Mouse (Mus musculus) embryonic stem cell, embryonic (primary cell): ENCODE measurements around the gene Vps11.

Experiments
- CTCF ChIA-PET, 4 experiments: fragments of 300-600 bp in 2 of 4; fragments of 350-600 bp in 2 of 4; sonication (Branson Sonifier 250); formaldehyde crosslinking; loops; one replicate each; lab custom pipeline; 2022; ENCODE audit warnings: inconsistent platforms in 2 of 4; lab: Charles Lee
- POLR2A ChIA-PET, 4 experiments: fragments of 300-600 bp in 2 of 4; fragments of 350-600 bp in 2 of 4; sonication (Branson Sonifier 250); formaldehyde crosslinking; loops; one replicate each; lab custom pipeline; 2022; ENCODE audit warnings: antibody characterized with exemption in 4 of 4, inconsistent platforms in 1 of 4; lab: Charles Lee

Gene Vps11

DNA sequence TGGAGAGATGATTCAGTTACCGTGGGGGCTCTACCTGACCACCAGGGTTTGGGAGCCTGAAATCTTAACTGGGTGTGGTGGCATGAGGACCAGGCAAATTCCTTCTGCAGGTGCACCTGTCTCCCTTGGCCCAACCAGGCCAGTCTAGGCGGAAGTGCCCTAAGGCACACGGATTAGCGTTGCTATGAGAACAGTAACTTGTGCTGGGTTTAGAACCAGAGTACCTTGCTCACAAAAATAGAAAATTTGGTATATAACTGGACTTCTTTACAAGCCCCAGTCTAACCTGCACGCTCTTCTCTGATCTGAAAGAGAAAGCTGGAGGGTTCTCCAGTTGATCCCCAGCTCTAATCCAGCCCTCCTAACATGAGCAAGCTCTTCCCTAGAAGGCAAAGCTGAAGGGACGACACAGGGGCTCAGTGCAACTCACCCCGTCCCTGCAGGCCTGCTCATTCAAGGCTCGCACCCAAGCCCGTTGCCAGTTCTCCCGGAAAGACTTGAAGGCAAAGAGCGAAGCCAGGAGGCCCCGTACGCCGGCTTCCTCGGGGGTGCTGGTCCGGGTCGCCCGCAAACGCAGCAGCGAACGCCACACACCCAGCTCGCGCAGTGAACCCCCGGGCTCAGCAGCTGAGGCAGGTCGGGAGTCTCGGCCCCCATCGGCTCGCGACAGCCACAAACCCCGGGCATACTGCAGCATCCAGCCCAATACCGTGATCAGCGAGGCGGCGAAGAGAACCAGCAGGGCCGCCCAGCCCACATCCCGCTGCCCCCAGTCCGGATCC lies 42.2 kb downstream of the Vps11 start:
- ChIA-PET CTCF (interaction anchor here (0.6 to 2.4 kb wide), 15 partner anchors 8 to 203 kb away, joined by 3 to 11 read pairs (median 3); partner anchors contain the start of genes Ccdc153 (in 1 of the 4), H2afx (in 1 of the 4), Hyou1 (in 1 of the 4) and Nlrx1 (in 1 of the 4)), POLR2A (interaction anchor here (0.5 to 16.0 kb wide), 62 partner anchors 7 to 1114 kb away, joined by 3 to 483 read pairs (median 8); partner anchors contain the start of genes Abcg4 (in 3 of the 4), Cbl (in 3 of the 4), H2afx (in 3 of the 4) and Hinfp (in 3 of the 4))

DNA sequence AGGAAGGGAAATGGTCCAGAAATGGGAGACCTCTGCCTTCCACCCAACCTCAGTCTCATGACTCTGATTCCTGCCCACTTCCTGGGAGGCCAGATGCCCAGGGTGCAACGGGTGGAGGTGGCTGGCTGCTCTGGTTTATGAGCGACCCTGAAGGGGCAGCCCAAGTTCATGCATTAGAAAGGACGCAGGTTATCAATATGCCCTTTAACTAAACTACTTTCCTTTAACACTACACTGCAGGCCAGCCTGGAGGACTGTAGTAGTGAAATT lies 42.7 kb downstream of the Vps11 start:
- CTCF ChIA-PET = interaction anchor here in 3 of 4 experiments (0.6 to 2.4 kb wide), 3 partner anchors 51 to 202 kb away, joined by 3 to 8 read pairs (median 7); partner anchors contain the start of gene Nlrx1 (in 1 of the 3)
- POLR2A ChIA-PET = interaction anchor here (0.5 to 16.0 kb wide), 31 partner anchors 7 to 234 kb away, joined by 3 to 483 read pairs (median 12); partner anchors contain the start of genes H2afx (in 3 of the 4), Dpagt1 (in 2 of the 4), Hinfp (in 2 of the 4) and Vps11 (in 2 of the 4)

DNA sequence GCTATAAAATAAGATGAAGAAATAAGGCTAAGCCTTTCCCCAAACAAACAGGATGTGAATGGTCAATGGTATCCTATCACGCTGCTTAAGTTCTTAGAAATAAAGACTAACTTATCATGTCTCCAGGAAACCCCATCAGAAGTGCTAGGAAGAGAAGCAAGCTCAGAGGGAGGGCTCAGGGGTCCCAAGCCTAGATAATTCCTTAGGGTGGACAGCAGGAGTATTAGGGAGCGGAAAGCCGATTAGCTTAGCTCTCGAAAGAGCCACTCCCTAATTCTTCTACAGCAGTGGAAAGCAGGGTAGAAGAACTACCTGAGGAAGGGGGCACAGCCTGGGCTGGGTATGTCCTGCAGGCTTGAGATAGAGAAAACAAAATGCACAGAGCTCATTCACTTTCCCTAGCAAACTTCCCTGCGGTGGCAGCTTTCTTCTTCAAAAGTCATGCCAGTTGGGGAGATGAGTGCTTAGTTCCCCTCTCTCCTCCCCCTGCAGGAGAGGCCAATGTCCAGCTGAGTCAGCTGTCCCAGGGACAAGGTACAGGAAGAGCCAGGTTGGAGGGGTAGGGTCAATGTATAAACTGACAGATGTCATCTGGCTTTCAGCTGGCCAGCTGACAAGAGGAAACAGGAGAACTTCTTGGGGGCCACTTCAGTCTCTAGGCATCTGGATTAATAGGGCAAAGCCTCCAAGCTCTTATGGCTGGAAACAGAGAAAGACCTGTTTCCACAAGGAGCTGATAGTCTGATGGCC lies 43.2 kb downstream of the Vps11 start:
- ChIA-PET CTCF (interaction anchor here in 1 of 4 experiments (0.6 kb wide), 1 partner anchor 193 kb away, joined by 8 read pairs; no protein-coding TSS in a partner anchor), POLR2A (interaction anchor here in 3 of 4 experiments (0.5 to 16.0 kb wide), 22 partner anchors 8 to 177 kb away, joined by 3 to 483 read pairs (median 8); partner anchors contain the start of genes H2afx (in 3 of the 3), Dpagt1 (in 2 of the 3), Hinfp (in 2 of the 3) and Hmbs (in 2 of the 3))

DNA sequence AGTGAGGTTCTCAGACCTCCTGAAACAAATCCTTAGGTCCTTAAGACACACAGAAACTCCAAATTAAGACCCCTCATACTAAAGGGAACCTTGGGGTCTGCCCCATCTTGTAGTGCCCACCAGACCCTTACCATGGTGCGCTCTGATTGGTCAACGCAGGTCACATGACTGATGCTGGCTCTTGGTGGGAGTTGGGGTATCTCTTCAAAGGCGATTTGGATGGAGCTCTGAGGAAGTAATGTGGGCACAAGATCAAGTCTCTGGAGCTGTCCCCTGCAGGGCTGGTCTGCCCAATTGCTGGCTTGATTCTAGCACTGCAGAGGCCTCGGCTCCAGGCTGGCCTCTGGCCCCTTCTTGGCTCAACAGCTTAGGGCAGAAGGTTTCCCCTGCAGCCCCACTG lies 44.0 kb downstream of the Vps11 start:
- CTCF ChIA-PET = interaction anchor here in 1 of 4 experiments (0.7 kb wide), 1 partner anchor 13 kb away, joined by 5 read pairs; no protein-coding TSS in a partner anchor
- POLR2A ChIA-PET = interaction anchor here in 3 of 4 experiments (0.6 to 16.0 kb wide), 15 partner anchors 8 to 540 kb away, joined by 3 to 483 read pairs (median 12); partner anchors contain the start of genes H2afx (in 3 of the 3), Dpagt1 (in 2 of the 3), Hinfp (in 2 of the 3) and Hmbs (in 2 of the 3)

DNA sequence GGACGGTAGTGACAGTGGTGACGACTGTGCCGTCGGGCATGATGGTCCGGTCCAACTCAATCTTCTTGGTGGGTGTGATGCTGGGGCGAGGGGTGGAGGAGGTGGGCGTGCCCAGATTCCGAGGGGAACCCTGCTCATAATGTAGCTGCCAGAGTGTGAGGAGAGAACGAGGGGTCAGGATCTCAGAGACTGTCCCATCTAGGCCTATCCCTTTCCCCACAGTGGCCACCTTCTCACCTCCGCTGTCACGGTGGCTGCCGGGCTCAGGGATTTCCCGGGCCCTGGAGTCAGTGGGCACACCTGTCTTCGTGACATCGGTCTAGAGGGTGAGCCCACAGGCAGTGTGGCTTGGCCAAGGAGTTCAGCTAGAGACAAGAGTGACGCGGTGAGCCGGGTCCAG lies 46.6 kb downstream of the Vps11 start:
- CTCF ChIA-PET = no interaction called here
- POLR2A ChIA-PET = interaction anchor here in 3 of 4 experiments (1.3 to 16.0 kb wide), 6 partner anchors 12 to 20 kb away, joined by 3 to 483 read pairs (median 13); partner anchors contain the start of genes H2afx (in 3 of the 3) and Dpagt1 (in 1 of the 3)

DNA sequence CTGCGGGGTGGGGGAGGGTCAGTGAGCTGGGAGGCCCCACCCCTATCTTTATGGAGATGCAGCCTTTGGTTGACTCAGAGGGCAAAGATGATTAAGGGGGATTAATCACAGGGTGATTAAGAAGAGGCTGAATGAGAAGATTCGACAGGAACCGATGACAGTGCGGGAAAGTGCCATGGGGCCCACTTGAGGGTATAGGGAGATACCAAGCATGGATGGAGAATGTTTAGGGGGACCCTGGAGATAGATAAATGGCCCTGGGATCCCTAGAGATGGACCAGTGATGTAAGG lies 47.3 kb downstream of the Vps11 start:
- ChIA-PET CTCF (no interaction called here), POLR2A (interaction anchor here in 2 of 4 experiments (0.8 to 16.0 kb wide), 4 partner anchors 12 to 1053 kb away, joined by 4 to 483 read pairs (median 56); partner anchors contain the start of genes H2afx (in 2 of the 2) and Dpagt1 (in 1 of the 2))

DNA sequence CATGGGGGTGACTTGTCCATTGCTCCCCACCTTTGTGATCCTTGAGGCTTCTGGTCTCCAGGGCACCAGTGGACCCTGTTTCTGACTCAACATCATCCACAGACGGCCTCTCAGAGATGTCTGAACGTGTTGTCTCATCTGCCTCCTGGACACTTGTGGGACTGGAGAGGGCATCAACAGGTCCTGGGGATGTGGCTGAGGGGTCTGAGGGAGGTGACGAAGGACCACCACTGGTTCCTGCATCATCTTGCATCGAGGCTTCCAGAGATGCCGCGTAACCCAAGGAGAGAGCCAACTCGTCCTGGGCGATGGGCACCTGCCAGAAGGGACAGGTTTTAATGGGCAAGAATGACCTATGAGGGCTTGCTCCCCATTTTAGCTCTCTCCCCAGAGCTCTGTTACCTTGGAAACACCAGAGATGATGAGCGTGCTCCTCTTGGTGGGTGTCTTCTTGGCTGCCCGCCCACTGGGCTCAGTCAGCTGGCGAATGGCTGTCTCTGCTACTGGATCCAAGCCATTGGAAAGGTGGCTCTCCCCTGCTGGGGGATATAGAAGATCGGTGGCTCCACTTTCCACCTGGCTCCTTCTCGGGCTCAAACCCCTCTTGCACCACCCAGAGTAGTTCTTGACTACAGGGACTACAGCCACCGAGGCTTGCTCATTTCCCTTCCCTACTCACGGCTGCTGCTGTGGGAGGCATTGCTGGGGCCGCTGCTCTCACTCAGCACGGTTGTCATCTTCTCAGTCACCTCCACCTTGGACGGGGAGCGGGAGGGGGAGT lies 47.8 kb downstream of the Vps11 start:
- POLR2A ChIA-PET = interaction anchor here in 3 of 4 experiments (0.7 to 16.0 kb wide), 7 partner anchors 13 to 1053 kb away, joined by 4 to 483 read pairs (median 5); partner anchors contain the start of genes H2afx (in 2 of the 3), Dpagt1 (in 1 of the 3) and Hmbs (in 1 of the 3)
- CTCF ChIA-PET = interaction anchor here in 1 of 4 experiments (0.7 kb wide), 1 partner anchor 164 kb away, joined by 3 read pairs; no protein-coding TSS in a partner anchor

DNA sequence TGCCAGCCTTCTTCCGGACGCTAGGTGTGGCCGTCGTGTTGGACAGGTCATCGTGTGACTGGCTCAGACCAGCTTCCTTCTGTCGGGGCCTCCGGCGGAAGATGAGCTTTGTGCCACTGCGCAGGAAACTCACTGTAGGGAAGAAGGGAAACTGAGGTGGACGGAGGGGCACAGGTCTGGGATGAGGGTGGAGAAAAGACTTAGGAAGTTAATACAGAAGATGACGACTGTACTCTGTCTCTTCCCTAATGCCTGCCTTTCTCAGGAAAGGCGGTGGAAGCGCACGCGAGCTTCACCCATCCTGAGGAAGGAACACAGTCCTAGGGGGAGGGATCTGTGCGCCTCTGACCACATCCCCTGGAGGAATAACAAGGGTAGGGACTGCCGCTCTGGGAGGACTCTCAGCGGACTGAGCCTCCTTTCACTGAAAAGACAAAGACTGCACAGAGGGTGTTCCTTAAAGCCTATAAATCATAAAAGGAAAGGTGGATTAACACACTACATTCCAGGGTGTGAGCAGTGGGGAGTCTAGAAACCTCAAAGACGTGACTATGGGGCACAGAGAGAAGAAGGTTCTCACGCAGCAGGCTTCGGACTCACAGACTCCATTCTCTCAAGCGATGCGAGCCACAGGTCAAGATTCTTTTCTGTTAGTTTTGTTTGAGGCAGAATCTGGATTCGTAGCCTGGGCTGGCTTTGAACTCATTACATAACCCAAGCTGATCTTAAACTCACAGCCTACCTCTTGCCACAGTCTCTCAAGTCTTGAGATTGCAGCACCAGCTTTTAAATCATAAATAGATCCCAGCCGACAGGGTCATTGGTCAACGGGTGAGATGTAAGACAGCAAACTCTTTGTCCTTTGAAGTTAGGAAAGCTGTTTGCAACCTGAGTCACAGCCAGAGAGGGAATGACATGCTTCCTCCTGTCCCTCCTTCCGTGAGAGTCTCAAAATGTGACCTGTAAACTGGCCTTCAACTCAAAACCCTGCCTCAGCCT lies 50.0 kb downstream of the Vps11 start:
- POLR2A ChIA-PET = interaction anchor here (0.8 to 7.6 kb wide), 36 partner anchors 8 to 227 kb away, joined by 3 to 93 read pairs (median 5); partner anchors contain the start of genes C2cd2l (in 4 of the 4), Abcg4 (in 3 of the 4), H2afx (in 3 of the 4) and Dpagt1 (in 2 of the 4)
- CTCF ChIA-PET = interaction anchor here (0.6 to 2.2 kb wide), 18 partner anchors 8 to 500 kb away, joined by 3 to 11 read pairs (median 3); partner anchors contain the start of genes Nlrx1 (in 2 of the 4), C2cd2l (in 1 of the 4), Cbl (in 1 of the 4) and Dpagt1 (in 1 of the 4)

DNA sequence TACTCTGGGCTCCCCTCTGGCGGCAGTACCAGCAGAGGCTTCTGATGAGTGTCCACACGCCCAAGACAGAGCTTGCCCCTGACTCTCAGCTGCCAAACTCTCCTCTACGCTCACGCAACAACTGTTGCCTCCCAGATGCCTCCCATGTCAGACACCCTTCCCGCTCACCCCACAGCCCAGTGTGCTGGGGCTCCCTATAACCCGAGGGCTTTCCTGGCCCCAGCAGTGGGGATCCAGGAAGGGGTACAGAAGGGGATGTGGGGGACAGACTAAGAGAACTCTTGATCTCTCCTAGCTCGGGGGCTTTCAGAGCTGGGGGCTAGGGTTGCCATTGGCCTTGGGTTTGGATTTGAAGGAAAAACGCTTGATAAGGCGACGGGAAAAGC lies 50.7 kb downstream of the Vps11 start:
- POLR2A ChIA-PET = interaction anchor here (0.8 to 7.6 kb wide), 36 partner anchors 9 to 226 kb away, joined by 3 to 93 read pairs (median 5); partner anchors contain the start of genes C2cd2l (in 4 of the 4), Abcg4 (in 3 of the 4), H2afx (in 3 of the 4) and Dpagt1 (in 2 of the 4)
- CTCF ChIA-PET = interaction anchor here (0.6 to 2.2 kb wide), 17 partner anchors 9 to 499 kb away, joined by 3 to 11 read pairs (median 3); partner anchors contain the start of genes Nlrx1 (in 2 of the 4), C2cd2l (in 1 of the 4), Cbl (in 1 of the 4) and Dpagt1 (in 1 of the 4)

DNA sequence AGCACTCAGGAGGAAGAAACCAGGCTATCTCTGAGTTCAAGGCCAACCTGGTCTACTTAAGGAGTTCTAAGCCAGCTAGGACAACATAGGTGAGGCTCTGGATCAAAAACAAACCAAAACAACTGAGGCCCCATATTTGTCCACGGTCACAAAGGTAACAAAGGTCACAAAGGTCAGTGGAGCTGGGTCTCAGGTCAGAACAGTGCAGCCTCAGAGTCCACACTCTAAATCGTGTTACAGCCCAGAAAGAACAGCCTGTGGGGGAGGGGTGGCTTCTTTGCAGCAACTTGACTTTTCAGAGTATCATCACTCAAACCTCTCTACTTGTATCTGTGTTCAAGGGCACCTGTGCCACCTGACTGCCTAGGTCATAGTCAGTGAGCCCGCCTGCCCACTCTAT lies 51.7 kb downstream of the Vps11 start:
- POLR2A ChIA-PET = interaction anchor here in 3 of 4 experiments (0.6 to 7.6 kb wide), 11 partner anchors 10 to 111 kb away, joined by 3 to 93 read pairs (median 14); partner anchors contain the start of genes C2cd2l (in 3 of the 3), H2afx (in 3 of the 3), Dpagt1 (in 1 of the 3) and Hyou1 (in 1 of the 3)
- CTCF ChIA-PET = no interaction called here

DNA sequence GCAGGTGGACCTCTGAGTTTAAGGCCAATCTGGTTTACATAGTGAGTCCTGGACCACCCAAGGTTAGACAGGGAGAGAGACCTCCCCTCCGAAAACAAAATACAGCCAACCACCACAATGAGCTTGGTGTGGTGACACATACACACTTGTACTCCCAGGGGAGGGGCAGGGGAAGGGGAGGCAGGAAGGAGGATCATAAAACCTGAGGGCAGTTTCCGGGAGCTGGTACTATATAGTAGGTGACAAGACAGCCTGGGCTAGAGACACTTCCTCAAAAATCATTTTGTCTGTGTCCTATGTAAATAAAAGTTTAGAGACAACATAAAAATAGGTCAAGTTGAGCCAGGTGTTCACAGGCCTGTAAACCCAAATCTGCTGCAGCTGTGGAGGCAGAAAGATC lies 54.2 kb downstream of the Vps11 start:
- POLR2A ChIA-PET = interaction anchor here in 3 of 4 experiments (0.6 to 7.6 kb wide), 17 partner anchors 11 to 181 kb away, joined by 3 to 93 read pairs (median 5); partner anchors contain the start of genes C2cd2l (in 3 of the 3), H2afx (in 3 of the 3), Dpagt1 (in 2 of the 3) and Cbl (in 1 of the 3)
- CTCF ChIA-PET = interaction anchor here in 1 of 4 experiments (0.9 kb wide), 1 partner anchor 15 kb away, joined by 4 read pairs; no protein-coding TSS in a partner anchor

DNA sequence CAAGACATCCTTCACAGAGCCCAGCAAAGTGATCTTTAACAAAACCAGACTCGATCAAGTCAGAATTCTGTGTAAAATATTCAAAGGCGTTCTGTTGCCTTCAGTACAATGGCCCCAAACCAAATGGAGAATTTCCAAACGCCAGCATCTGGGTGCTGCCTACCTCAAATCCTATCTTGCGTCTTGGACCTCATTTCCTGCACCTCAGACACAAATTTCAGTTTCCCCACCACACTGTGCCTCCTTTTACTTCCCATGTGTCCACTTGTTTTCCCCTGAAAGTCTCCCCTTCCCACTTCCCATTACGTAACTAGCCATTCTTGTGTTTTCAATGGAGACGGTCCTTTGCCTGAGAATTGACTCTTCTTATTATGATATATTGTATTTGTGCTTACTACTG lies 54.9 kb downstream of the Vps11 start:
- POLR2A ChIA-PET = interaction anchor here in 3 of 4 experiments (1.4 to 7.6 kb wide), 7 partner anchors 13 to 72 kb away, joined by 3 to 93 read pairs (median 19); partner anchors contain the start of genes C2cd2l (in 3 of the 3), H2afx (in 2 of the 3), Dpagt1 (in 1 of the 3) and Hyou1 (in 1 of the 3)
- CTCF ChIA-PET = no interaction called here

DNA sequence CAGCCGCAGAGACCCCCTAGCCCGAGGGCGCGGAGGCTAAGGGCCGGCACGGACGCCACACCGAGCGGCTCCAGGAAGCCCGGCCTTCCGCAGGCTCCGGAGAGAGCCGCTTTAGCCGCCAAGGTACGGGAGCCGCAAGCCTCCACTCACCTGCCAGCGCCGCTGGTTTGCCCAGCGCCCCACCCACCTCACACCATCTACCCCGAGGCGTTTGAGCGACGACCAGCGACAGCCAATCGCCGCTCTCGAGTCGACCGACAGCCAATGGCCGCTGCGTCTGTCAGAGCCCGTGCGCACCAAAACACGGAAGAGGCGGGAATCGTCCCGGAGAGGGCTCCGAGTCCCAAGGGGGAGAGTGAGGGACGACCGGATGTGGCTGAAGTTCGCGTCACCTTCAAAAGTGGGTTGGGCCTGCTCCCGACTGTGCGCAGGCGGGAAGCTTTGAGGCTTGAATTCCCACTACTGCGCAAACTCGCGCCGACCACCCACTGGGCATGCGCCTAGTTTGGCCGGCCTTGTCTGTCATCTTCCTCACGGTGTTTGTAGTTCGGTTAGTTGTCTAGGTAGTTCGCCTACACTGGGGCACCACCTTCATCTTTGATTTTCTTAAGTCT lies 55.9 kb downstream of the Vps11 start, which contains the start of gene Hinfp:
TSS of gene Hinfp (minus strand) at position 206 of the 614 bp plus-strand sequence.
- POLR2A ChIA-PET = interaction anchor here (0.5 to 5.7 kb wide), 58 partner anchors 8 to 861 kb away, joined by 3 to 87 read pairs (median 4); partner anchors contain the start of genes H2afx (in 4 of the 4), C2cd2l (in 3 of the 4), Dpagt1 (in 3 of the 4) and Hyou1 (in 3 of the 4)
- CTCF ChIA-PET = interaction anchor here in 3 of 4 experiments (0.5 to 1.3 kb wide), 6 partner anchors 13 to 229 kb away, joined by 3 to 6 read pairs (median 4); partner anchors contain the start of gene Nlrx1 (in 1 of the 3)

DNA sequence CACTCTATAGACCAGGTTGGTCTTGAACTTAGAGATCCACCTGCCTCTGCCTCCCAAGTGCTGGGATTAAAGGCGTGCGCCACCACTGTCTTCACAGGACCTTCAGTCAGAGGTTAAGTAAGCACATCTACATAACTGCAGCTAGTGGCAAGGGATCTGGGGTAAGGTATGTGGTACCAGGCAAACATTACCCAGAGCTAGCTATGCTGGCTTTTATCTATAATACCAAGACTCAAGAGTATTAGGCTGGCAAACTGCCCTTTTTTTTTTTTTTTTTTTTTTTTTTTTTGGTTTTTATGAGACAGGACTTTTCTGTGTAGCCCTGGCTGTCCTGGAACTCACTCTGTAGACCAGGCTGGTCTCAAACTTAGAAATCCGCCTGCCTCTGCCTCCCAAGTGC lies 61.5 kb downstream of the Vps11 start:
- ChIA-PET POLR2A (interaction anchor here in 3 of 4 experiments (0.7 to 4.5 kb wide), 11 partner anchors 11 to 98 kb away, joined by 3 to 28 read pairs (median 4); partner anchors contain the start of genes H2afx (in 2 of the 3), C2cd2l (in 1 of the 3) and Hyou1 (in 1 of the 3)), CTCF (interaction anchor here in 3 of 4 experiments (0.6 to 1.9 kb wide), 3 partner anchors 11 to 32 kb away, joined by 3 to 4 read pairs (median 3); no protein-coding TSS in a partner anchor)
